Mouse (Mus musculus) T-cell, adult 66 days (primary cell): Measurements from ENCODE around the gene Sp3. TPM values are rescaled to one million over a fixed set of nuclear protein-coding genes. Genes with fewer than 3 reads are reported as not detected.

Source experiments
- total RNA-seq, 2 experiments: library from RNA; stranded (reverse); gene quantifications; 3 replicates in 1 of 2; 4 replicates in 1 of 2; pipeline ENCODE4 v1.2.4; 2023

Sp3 gene
- total RNA-seq: 100 to 1,000 TPM; 180 to 186 TPM

DNA sequence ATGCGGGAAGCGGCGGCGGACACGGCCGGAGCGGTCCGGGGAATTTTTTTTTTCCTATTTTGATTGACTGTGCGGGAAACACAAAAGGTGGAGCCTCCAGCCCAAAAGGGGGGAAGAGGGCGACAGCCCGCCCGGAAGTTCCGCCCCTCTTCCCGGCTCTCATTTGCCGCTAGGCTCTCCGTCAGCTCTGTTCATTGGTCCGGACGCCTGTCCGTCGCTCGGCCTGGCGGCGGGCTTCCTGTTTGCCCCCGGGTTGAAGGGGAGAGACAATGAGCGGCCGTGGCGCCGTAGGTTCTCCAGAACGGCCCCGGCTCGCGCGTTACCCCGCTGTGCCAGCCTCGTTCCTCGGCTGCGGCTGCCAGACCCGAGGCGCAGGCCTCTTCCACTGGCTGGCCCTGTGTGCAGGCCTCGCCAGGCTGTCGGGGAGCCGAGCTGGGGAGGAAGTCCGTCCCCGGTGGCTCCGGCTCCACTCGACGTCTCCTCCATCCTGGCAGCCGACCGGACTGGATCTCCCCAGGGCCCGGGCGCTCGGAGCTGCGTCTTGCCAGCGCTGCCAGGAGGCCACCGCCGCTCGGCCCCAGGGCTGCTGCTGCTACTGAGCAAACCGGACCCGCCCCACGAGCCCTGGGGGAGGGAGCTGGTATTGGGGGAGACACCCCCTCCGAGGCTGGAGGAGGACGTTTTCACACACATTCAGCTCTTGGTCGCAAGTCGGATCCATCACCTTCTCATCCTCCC is at the start of gene Sp3:
TSS of gene Sp3 (minus strand) at position 110 of the 738 bp plus-strand sequence.

DNA sequence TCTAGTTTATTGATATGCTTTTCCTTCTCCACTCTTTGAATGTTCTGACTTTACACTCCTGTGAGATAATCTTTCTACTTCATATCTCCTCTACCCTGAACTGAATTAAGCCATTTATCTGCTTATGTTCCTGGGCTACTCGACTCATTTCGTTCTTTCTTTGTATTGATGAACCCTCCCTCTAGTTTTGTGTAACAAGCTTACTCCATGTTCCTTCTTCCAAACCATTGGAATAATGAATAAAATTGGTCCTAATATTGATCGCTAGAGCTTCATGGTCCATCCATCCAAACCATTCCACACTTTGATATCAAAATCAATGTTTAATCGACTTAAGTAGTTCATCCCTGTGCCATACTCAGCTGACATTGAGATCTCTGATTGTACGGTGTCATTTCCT is 6.4 kb upstream of the Sp3 start, which contains the start of gene Gm11084:
TSS of gene Gm11084 (minus strand) at position 101 of the 400 bp plus-strand sequence.

Other genes with a start within 250 kb of the Sp3 start
- gene Gm11084, start 6.3 kb upstream of the Sp3 start, total RNA-seq: not detected
- gene Ola1, start 238.5 kb upstream of the Sp3 start, total RNA-seq: 10 to 100 TPM; 38.4 to 45.3 TPM